Comparison of ENCODE assay signal across 9 mouse cellular contexts in genomic region chr8:84647461-84647901, GRCm38 (mm10). TPM values are rescaled to one million over a fixed set of nuclear protein-coding genes. Genes with fewer than 3 reads are reported as not detected.
DNase-seq lines count a peak whose midpoint lies in the region; ATAC-seq and TF ChIP-seq lines count a peak whose summit lies in the region.
"Had no signal": no experiment of that assay in that cellular context is flagged by ENCODE, and none has a peak within 500 bp of the region (broad histone marks: within the 10 kb centered on the region; RNA-seq: fewer than 3 reads in every experiment).

No protein-coding gene starts in this region.

- H3K27me3 ChIP-seq in lung, embryonic 14.5 days (ENCODE audit: insufficient read depth, low read length): no peaks in the 10 kb centered on the region
- no peaks in the 10 kb centered on the region for H3K27me3 ChIP-seq in forebrain, embryonic 15.5 days
- no peaks in the 10 kb centered on the region for H3K27me3 ChIP-seq in limb, embryonic 12.5 days

- H3K9me3 ChIP-seq in lung, embryonic 14.5 days (ENCODE audit: low read depth, low read length): no peaks in the 10 kb centered on the region
- no peaks in the 10 kb centered on the region for H3K9me3 ChIP-seq in forebrain, embryonic 15.5 days
- no peaks in the 10 kb centered on the region for H3K9me3 ChIP-seq in limb, embryonic 12.5 days

- peak; percentile 77 for ATAC-seq in lung, embryonic 14.5 days (ENCODE audit: insufficient read depth)
- ATAC-seq in forebrain, embryonic 15.5 days (replicated peaks): peak; percentile 66
- ATAC-seq in limb, embryonic 12.5 days (ENCODE audit: insufficient number of reproducible peaks, insufficient read depth, low FRiP score, low TSS enrichment, low read depth): no peak

- peak overlapping the region; percentile 60; the same call in 1 of the 2 replicates for H3K27ac ChIP-seq in lung, embryonic 14.5 days (ENCODE audit: low read depth)
- peak overlapping the region; percentile 9; the same call in 1 of the 2 replicates for H3K27ac ChIP-seq in forebrain, embryonic 15.5 days (replicated peaks)
- H3K27ac ChIP-seq in limb, embryonic 12.5 days: peak overlapping the region; percentile 81
- H3K27ac ChIP-seq: macrophage had no signal

- H3K4me3 ChIP-seq in lung, embryonic 14.5 days (ENCODE audit: low read depth, low read length): peak overlapping the region; percentile 22
- H3K4me3 ChIP-seq in forebrain, embryonic 15.5 days: peak overlapping the region; percentile 29
- H3K4me3 ChIP-seq in limb, embryonic 12.5 days (replicated peaks): peak overlapping the region; percentile 29

- H3K4me1 ChIP-seq in lung, embryonic 14.5 days (ENCODE audit: insufficient read depth): peaks cover 6% of the 10 kb centered on the region; the same call in 1 of the 2 replicates
- H3K4me1 ChIP-seq in forebrain, embryonic 15.5 days: peaks cover 9% of the 10 kb centered on the region
- H3K4me1 ChIP-seq in limb, embryonic 12.5 days (replicated peaks): peaks cover 22% of the 10 kb centered on the region

- TF ChIP-seq CTCF in lung, embryonic 14.5 days (IDR thresholded peaks at IDR 0.05; ENCODE audit: low read depth): peak; percentile 40; the same call in 1 of the 2 replicates

- no peaks in the 10 kb centered on the region for H3K36me3 ChIP-seq in lung, embryonic 14.5 days (ENCODE audit: insufficient read depth)
- H3K36me3 ChIP-seq in forebrain, embryonic 15.5 days: no peaks in the 10 kb centered on the region
- no peaks in the 10 kb centered on the region for H3K36me3 ChIP-seq in limb, embryonic 12.5 days

- peak overlapping the region; percentile 56 for H3K4me2 ChIP-seq in lung, embryonic 14.5 days
- peak overlapping the region; percentile 42 for H3K4me2 ChIP-seq in forebrain, embryonic 15.5 days (replicated peaks)
- peak overlapping the region; percentile 51 for H3K4me2 ChIP-seq in limb, embryonic 12.5 days

- peak; percentile 72 for DNase-seq in lung, embryonic 14.5 days
- no peak for DNase-seq in lung, postnatal 25 days (ENCODE audit: low spot score)
- peak; percentile 77 for DNase-seq in neural tube, embryonic 10.5 days (ENCODE audit: extremely low spot score, low spot score)
- no peak for DNase-seq in urinary bladder, adult 2 months (ENCODE audit: low spot score)
- no peak for DNase-seq in urinary bladder, postnatal 14 days (ENCODE audit: low spot score)
- DNase-seq in right cerebral cortex, postnatal 25 days: no peak

- H3K9ac ChIP-seq in lung, embryonic 14.5 days: peak overlapping the region; percentile 14; the same call in 1 of the 2 replicates
- H3K9ac ChIP-seq in forebrain, embryonic 15.5 days (replicated peaks): peak overlapping the region; percentile 17; the same call in 1 of the 2 replicates
- H3K9ac ChIP-seq in limb, embryonic 12.5 days (replicated peaks): 0 out of 2 replicates have a peak overlapping the region, but pooled peaks have one; percentile 27

- WGBS in lung, embryonic 14.5 days: 2% methylated on average over 14 of the region's 14 CpGs
- 2% methylated on average over 14 of the region's 14 CpGs for WGBS in forebrain, embryonic 15.5 days
- WGBS in limb, embryonic 12.5 days: 2% methylated on average over 14 of the region's 14 CpGs

RNA-seq across cellular contexts. Expression of gene Ier2, which starts 15.2 kb away (rescaled TPM):
- 81.7 and 83.8 TPM in 2 replicates for polyA plus RNA-seq in lung, embryonic 14.5 days (2014; fragmentation: Nextera tagmentation; extraction: Ambion mirVana)
- polyA plus RNA-seq in forebrain, embryonic 15.5 days (2015; fragmentation: Nextera tagmentation; extraction: Ambion mirVana): 26.0 and 33.4 TPM in 2 replicates
- 134 and 144 TPM in 2 replicates for polyA plus RNA-seq in limb, embryonic 12.5 days (2016; fragmentation: Nextera tagmentation; extraction: Ambion mirVana)
- 14.7 and 23.3 TPM in 2 replicates for polyA plus RNA-seq in urinary bladder, adult 2 months (2012; rRNA removed)

RNA-seq across cellular contexts. Expression of gene Trmt1, which starts 38.6 kb away (rescaled TPM):
- 66.1 and 68.6 TPM in 2 replicates for polyA plus RNA-seq in lung, embryonic 14.5 days (2014; fragmentation: Nextera tagmentation; extraction: Ambion mirVana)
- polyA plus RNA-seq in forebrain, embryonic 15.5 days (2015; fragmentation: Nextera tagmentation; extraction: Ambion mirVana): 62.4 and 64.0 TPM in 2 replicates
- 63.4 and 66.9 TPM in 2 replicates for polyA plus RNA-seq in limb, embryonic 12.5 days (2016; fragmentation: Nextera tagmentation; extraction: Ambion mirVana)
- polyA plus RNA-seq in urinary bladder, adult 2 months (2012; rRNA removed): 71.7 and 76.3 TPM in 2 replicates

RNA-seq across cellular contexts. Expression of gene Nacc1, which starts 40.2 kb away (rescaled TPM):
- polyA plus RNA-seq in lung, embryonic 14.5 days (2014; fragmentation: Nextera tagmentation; extraction: Ambion mirVana): 29.8 and 33.8 TPM in 2 replicates
- polyA plus RNA-seq in forebrain, embryonic 15.5 days (2015; fragmentation: Nextera tagmentation; extraction: Ambion mirVana): 15.5 and 16.4 TPM in 2 replicates
- 16.9 and 21.4 TPM in 2 replicates for polyA plus RNA-seq in limb, embryonic 12.5 days (2016; fragmentation: Nextera tagmentation; extraction: Ambion mirVana)
- 39.5 and 49.4 TPM in 2 replicates for polyA plus RNA-seq in urinary bladder, adult 2 months (2012; rRNA removed)

RNA-seq across cellular contexts. Expression of gene Lyl1, which starts 53.8 kb away (rescaled TPM):
- polyA plus RNA-seq in lung, embryonic 14.5 days (2014; fragmentation: Nextera tagmentation; extraction: Ambion mirVana): 12.0 and 12.5 TPM in 2 replicates
- 2.1 and 2.5 TPM in 2 replicates for polyA plus RNA-seq in forebrain, embryonic 15.5 days (2015; fragmentation: Nextera tagmentation; extraction: Ambion mirVana)
- 3.7 and 4.7 TPM in 2 replicates for polyA plus RNA-seq in limb, embryonic 12.5 days (2016; fragmentation: Nextera tagmentation; extraction: Ambion mirVana)
- polyA plus RNA-seq in urinary bladder, adult 2 months (2012; rRNA removed): 7.8 and 8.7 TPM in 2 replicates

Comparison
In these comparisons a context has a peak if more than half of its experiments do, and no peak if none do; other contexts are left out.
1. DNase-seq: peak in lung, embryonic 14.5 days (single experiment) and neural tube, embryonic 10.5 days (single experiment); none in lung, postnatal 25 days (single experiment), urinary bladder, adult 2 months (single experiment), urinary bladder, postnatal 14 days (single experiment) and right cerebral cortex, postnatal 25 days (single experiment).
2. H3K27ac ChIP-seq: peak in every context shown above with its lines; median percentile 81 in limb, embryonic 12.5 days; 60 in lung, embryonic 14.5 days; 9 in forebrain, embryonic 15.5 days.
3. Peak in every context shown above with its lines, with median percentiles within 50 percentile points of each other: H3K4me2 ChIP-seq, H3K4me3 ChIP-seq and H3K9ac ChIP-seq.